Mouse (Mus musculus): Measurements from ENCODE around the gene Oas1g.

DNA sequence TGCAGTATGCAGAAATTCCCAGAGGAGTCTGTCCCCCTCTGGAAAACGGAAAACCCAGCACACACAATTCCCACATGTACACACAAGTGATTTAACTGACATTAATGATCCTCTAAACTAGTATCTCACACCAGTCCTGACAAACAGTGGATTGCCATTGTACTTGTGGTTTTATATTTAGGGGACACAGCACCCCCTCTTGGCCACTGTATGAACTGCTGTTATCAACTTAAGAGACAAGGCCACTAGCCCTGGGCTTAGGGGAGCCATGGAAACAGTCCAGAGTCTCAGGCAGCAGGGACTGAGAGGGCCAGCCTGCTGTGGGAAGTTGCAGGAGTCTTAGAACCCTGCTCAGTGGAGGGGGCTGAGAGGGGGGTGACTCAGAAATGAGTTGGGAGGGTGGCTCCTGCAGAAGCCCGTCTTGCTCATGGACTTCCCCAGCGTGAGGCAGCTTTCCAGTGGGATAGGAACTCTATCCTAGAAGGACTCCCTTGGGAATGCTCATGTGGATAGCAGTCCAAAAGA is 22.0 kb downstream of the Oas1g start:
- TF ChIP-seq CTCF (IDR thresholded peaks at IDR 0.05; ENCODE audit: control insufficient read depth, insufficient read depth, insufficient replicate concordance, low read depth, low read length) (peak; percentile 22; the same call in 1 of the 2 replicates), POLR2A (IDR thresholded peaks at IDR 0.05; ENCODE audit: control insufficient read depth, low read depth, low read length) (no peak)

Data from testis, adult 2 months (tissue).